Comparison of ENCODE assay signal across 21 mouse cellular contexts in the genomic region with DNA sequence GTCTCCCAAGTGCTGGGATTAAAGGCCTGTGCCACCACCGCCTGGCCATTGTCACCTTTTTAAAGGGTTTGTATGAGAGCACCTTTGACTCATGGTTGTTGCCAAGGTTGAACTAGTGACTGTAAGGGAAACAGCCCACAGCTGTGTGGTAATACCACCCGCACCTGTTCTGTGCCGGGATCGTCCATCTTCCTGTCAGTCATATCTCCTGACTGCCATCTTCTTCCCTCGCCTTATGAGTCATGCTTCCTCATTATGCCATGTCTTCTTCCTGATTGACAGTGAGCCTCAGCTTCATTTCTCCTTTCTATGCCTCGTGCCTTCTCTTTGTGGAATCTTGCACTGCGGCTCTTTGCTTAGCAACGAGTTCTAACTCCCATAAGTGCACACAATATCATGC. TPM values are rescaled to one million over a fixed set of nuclear protein-coding genes. Genes with fewer than 3 reads are reported as not detected.
DNase-seq lines count a peak whose midpoint lies in the region; ATAC-seq and TF ChIP-seq lines count a peak whose summit lies in the region.
"Had no signal": no experiment of that assay in that cellular context is flagged by ENCODE, and none has a peak within 500 bp of the region (broad histone marks: within the 10 kb centered on the region; RNA-seq: fewer than 3 reads in every experiment).

No protein-coding gene starts in this region.

- H3ac ChIP-seq in C2C12 (ENCODE audit: control insufficient read depth, insufficient read length, low read depth): no peak overlapping the region

- no peak overlapping the region for H3K27ac ChIP-seq in heart, adult 2 months
- H3K27ac ChIP-seq: embryonic facial prominence, embryonic 10.5 days; forebrain, embryonic 12.5 days; gastrocnemius, adult 2 months; midbrain, embryonic 12.5 days; neural tube, embryonic 13.5 days had no signal

- no peaks in the 10 kb centered on the region for H3K79me2 ChIP-seq in C2C12 (ENCODE audit: control insufficient read depth, insufficient read depth)
- no peaks in the 10 kb centered on the region for H3K79me2 ChIP-seq in heart, adult 2 months (replicated peaks; ENCODE audit: control insufficient read depth, insufficient read depth, low read length)

- H3K4me3 ChIP-seq in C2C12 (ENCODE audit: insufficient read depth, poor library complexity, severe bottlenecking): no peak overlapping the region
- no peak overlapping the region for H3K4me3 ChIP-seq in heart, adult 2 months
- H3K4me3 ChIP-seq: embryonic facial prominence, embryonic 10.5 days; forebrain, embryonic 12.5 days; gastrocnemius, adult 2 months; midbrain, embryonic 12.5 days; neural tube, embryonic 13.5 days had no signal

- TF ChIP-seq POLR2A in heart, adult 2 months (IDR thresholded peaks at IDR 0.05; ENCODE audit: insufficient read depth, low read depth, low read length): no peak

- H3K79me3 ChIP-seq in C2C12 (ENCODE audit: low read depth): no peaks in the 10 kb centered on the region

- no peak for TF ChIP-seq EP300 in heart, adult 2 months (IDR thresholded peaks at IDR 0.05; ENCODE audit: insufficient read depth, low read depth, low read length)

- H3K27me3 ChIP-seq in C2C12 (ENCODE audit: control insufficient read depth, insufficient read depth, insufficient read length): no peaks in the 10 kb centered on the region
- H3K27me3 ChIP-seq in heart, adult 2 months (ENCODE audit: control insufficient read depth, insufficient read depth, low read length): no peaks in the 10 kb centered on the region
- H3K27me3 ChIP-seq: forebrain, embryonic 12.5 days; neural tube, embryonic 13.5 days had no signal

- 79% methylated on average over 8 of the region's 8 CpGs for WGBS in heart, adult 2 months

- no peaks in the 10 kb centered on the region for H3K4me1 ChIP-seq in heart, adult 2 months (ENCODE audit: control insufficient read depth, insufficient read depth, low read length)
- H3K4me1 ChIP-seq: forebrain, embryonic 12.5 days; midbrain, embryonic 12.5 days; neural tube, embryonic 13.5 days had no signal

- ATAC-seq in common myeloid progenitor, adult 5-6 weeks (replicated peaks; ENCODE audit: low read depth, poor library complexity, severe bottlenecking): peak; percentile 92
- peak; percentile 89 for ATAC-seq in monocyte, adult 5-6 weeks (replicated peaks; ENCODE audit: insufficient number of reproducible peaks, low FRiP score, low TSS enrichment, poor library complexity, severe bottlenecking)
- ATAC-seq: CD4-positive, CD25-positive, alpha-beta regulatory T cell, adult 4 months had no signal

- no peak for TF ChIP-seq CTCF in C2C12 (IDR thresholded peaks at IDR 0.05; ENCODE audit: control insufficient read depth, insufficient read depth, insufficient read length)
- no peak for TF ChIP-seq CTCF in heart, adult 2 months (IDR thresholded peaks at IDR 0.05)

- intact Hi-C loops in heart, adult 2 months (cut with DNase I): no loop called here
- intact Hi-C loops in left cerebral cortex, postnatal 10 days (cut with DNase I): no loop called here

- H3K36me3 ChIP-seq in C2C12 (ENCODE audit: control insufficient read depth, insufficient read depth): no peaks in the 10 kb centered on the region
- H3K36me3 ChIP-seq in heart, adult 2 months (ENCODE audit: control insufficient read depth, insufficient read depth, low read length): no peaks in the 10 kb centered on the region
- H3K36me3 ChIP-seq: embryonic facial prominence, embryonic 10.5 days; forebrain, embryonic 12.5 days; G1E; midbrain, embryonic 12.5 days; neural tube, embryonic 13.5 days had no signal

- DNase-seq in 416B (ENCODE audit: low read depth): peak; percentile 87
- DNase-seq in thymus, postnatal 25 days: no peak
- DNase-seq in heart, adult 2 months: no peak
- DNase-seq in left cerebral cortex, postnatal 10 days (ENCODE audit: extremely low spot score in 1 of 2, low spot score in 2 of 2): no peak
- DNase-seq: adrenal gland, postnatal 25 days; cerebellum, adult 8-10 months; gastrocnemius, adult 2 months; heart, postnatal 4 days; kidney, adult 9 months; kidney, postnatal 25 days; lung, postnatal 14 days; thymus, postnatal 4 days had no signal

- no peak overlapping the region for H3K9ac ChIP-seq in heart, adult 2 months (ENCODE audit: low read depth, low read length)
- H3K9ac ChIP-seq: forebrain, embryonic 12.5 days; midbrain, embryonic 12.5 days; neural tube, embryonic 13.5 days had no signal

TF ChIP-seq in C2C12, 6 proteins besides CTCF, POLR2A, EP300 and RAD21:
- TF ChIP-seq USF1 (IDR thresholded peaks at IDR 0.05; ENCODE audit: low read depth) (no peak), MYOD1 (IDR thresholded peaks at IDR 0.05; ENCODE audit: control insufficient read depth, insufficient read length, low read depth) (peak; percentile 61), MYOG (IDR thresholded peaks at IDR 0.05; ENCODE audit: control insufficient read depth, extremely low read depth, insufficient read length) (no peak), CEBPB (IDR thresholded peaks at IDR 0.05; ENCODE audit: low read depth) (no peak), MAX (IDR thresholded peaks at IDR 0.05) (no peak)

RNA-seq across cellular contexts. Expression of a gene that starts 9.4 kb away (rescaled TPM):
- polyA plus RNA-seq in C2C12 (2012; fragmentation: generic; extraction: Trizol): 15.1 TPM
- 8.6 and 12.7 TPM in 2 replicates for total RNA-seq in common myeloid progenitor, adult 5-6 weeks (2017)
- total RNA-seq in monocyte, adult 5-6 weeks (2017): 44.6 to 80.4 TPM (median 63.0 TPM) in 3 replicates
- total RNA-seq in heart, adult 2 months (2021): 10 to 100 TPM; 47.0 to 62.7 TPM
- 63.4 and 99.8 TPM in 2 replicates for polyA plus RNA-seq in heart, adult 2 months (2012; rRNA removed)
- total RNA-seq in left cerebral cortex, postnatal 10 days (2021): 10 to 100 TPM; 92.3 to 95.0 TPM

RNA-seq across cellular contexts. Expression of a gene that starts 11.9 kb away (rescaled TPM):
- polyA plus RNA-seq in C2C12 (2012; fragmentation: generic; extraction: Trizol): 0.16 TPM
- total RNA-seq in common myeloid progenitor, adult 5-6 weeks (2017): 7.4 and 12.7 TPM in 2 replicates
- 1.1 to 3.1 TPM (median 1.6 TPM) in 3 replicates for total RNA-seq in monocyte, adult 5-6 weeks (2017)
- total RNA-seq in heart, adult 2 months (2021): 10 to 100 TPM; 31.1 to 34.1 TPM
- polyA plus RNA-seq in heart, adult 2 months (2012; rRNA removed): 9.8 and 19.5 TPM in 2 replicates
- 1 to 10 TPM; 3.4 to 4.7 TPM for total RNA-seq in left cerebral cortex, postnatal 10 days (2021)

RNA-seq across cellular contexts. Expression of a gene that starts 39.8 kb away (rescaled TPM):
- 131 TPM for polyA plus RNA-seq in C2C12 (2012; fragmentation: generic; extraction: Trizol)
- 233 and 304 TPM in 2 replicates for total RNA-seq in common myeloid progenitor, adult 5-6 weeks (2017)
- 45.6 to 47.6 TPM (median 47.0 TPM) in 3 replicates for total RNA-seq in monocyte, adult 5-6 weeks (2017)
- 10 to 100 TPM; 62.7 to 66.2 TPM for total RNA-seq in heart, adult 2 months (2021)
- polyA plus RNA-seq in heart, adult 2 months (2012; rRNA removed): 25.0 and 43.4 TPM in 2 replicates
- 10 to 100 TPM; 45.3 to 58.8 TPM for total RNA-seq in left cerebral cortex, postnatal 10 days (2021)

RNA-seq across cellular contexts. Expression of a gene that starts 40.3 kb away (rescaled TPM):
- polyA plus RNA-seq in C2C12 (2012; fragmentation: generic; extraction: Trizol): 53.5 TPM
- total RNA-seq in common myeloid progenitor, adult 5-6 weeks (2017): 241 and 272 TPM in 2 replicates
- 374 to 473 TPM (median 406 TPM) in 3 replicates for total RNA-seq in monocyte, adult 5-6 weeks (2017)
- total RNA-seq in heart, adult 2 months (2021): 100 to 1,000 TPM; 134 to 135 TPM
- polyA plus RNA-seq in heart, adult 2 months (2012; rRNA removed): 111 and 218 TPM in 2 replicates
- total RNA-seq in left cerebral cortex, postnatal 10 days (2021): 100 to 1,000 TPM; 211 to 212 TPM
